Mouse (Mus musculus): ENCODE data around the gene Anapc10. TPM values are rescaled to one million over a fixed set of nuclear protein-coding genes. Genes with fewer than 3 reads are reported as not detected.
"Not testable (repeated sequence)": the region's sequence is repeated elsewhere in the genome, so short reads cannot be mapped to it uniquely, and the experiment has no call there.

Anapc10 gene
- 38.3 and 42.5 TPM in 2 replicates for polyA plus RNA-seq (2016; fragmentation: Nextera tagmentation; extraction: Ambion mirVana)

DNA sequence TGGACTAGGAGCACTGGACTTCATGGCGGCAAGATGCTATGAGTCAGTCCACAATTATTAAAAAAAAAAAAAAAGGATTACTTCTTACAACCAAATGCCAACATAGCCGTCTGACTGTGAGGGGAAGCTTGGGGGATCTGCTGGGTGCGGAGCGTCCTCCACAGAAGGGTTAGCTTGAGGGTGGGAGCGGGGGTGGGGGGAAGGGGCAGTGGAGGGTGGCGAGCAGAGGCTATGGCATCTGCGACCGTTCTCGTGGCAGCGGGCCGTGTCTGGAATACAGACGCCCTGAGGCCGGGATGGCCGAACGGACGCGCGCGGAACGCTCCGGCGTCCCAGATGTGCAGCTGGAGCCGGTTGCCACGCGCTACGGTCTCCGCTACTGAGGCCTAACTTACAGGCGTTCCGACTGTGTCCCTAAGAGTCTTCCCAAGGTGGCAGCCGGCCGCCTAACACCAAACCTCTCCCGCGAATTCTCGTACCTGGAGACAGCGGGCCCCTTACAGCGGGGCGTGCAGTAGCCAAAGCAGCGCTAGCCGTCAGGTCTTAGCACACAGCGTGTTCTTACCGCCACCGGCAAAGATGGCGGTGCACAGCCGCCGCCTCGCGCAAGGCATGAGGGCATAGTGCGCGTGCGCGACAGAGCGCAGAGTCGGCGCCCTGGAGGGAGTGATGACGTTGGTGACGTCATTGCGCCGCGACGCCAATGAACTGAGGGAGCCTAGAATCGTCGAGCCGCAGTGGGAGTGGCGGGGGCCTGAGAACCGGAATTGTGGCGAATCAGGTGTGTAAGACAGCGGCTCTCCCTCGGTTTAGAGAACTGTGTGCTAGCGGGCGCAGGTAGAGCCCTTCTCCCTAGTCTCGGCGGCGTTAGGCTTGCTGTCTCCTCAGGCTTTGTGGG lies at the start of gene Anapc10, which contains the start of gene Abce1:
Gene Anapc10 (plus strand): TSS at position 757 of the 898 bp plus-strand sequence.
Gene Abce1 (minus strand): TSS at position 677 of the 898 bp plus-strand sequence.
- Histone ChIP-seq H3K27ac (peak within 1 kb of the TSS; percentile 92), H3K4me1 (peaks cover 12% of the 10 kb centered on the region), H3K9me3 (replicated peaks) (no peaks in the 10 kb centered on the region), H3K27me3 (ENCODE audit: low read depth, poor library complexity, severe bottlenecking) (no peaks in the 10 kb centered on the region), H3K36me3 (peaks cover 32% of the 10 kb centered on the region), H3K4me3 (peak within 1 kb of the TSS; percentile 79)
- WGBS: under 1% methylated on average over 73 of the region's 73 CpGs
- DNase-seq (ENCODE audit: low spot score): peak; percentile 99

DNA sequence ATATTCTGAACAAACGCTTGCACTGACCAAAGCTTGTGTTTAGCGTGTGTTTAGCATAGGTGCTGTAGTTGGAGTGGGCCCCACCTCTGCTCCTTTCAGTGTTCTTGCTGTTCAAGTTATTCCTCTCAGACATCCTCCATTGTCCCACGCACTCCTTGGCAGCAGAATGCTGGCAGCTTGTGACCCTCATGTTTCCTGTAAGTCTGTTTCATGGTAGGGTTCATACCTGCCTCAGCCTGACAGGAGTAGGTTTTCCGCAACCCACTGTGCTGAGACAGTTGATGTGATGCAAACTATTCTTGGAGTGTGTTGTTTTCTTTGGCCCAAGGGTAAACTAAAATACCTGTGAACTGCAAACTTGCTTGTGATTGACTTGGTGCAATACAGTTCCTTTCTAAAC lies 35.2 kb upstream of the Anapc10 start:
- Histone ChIP-seq H3K36me3 (peaks cover 66% of the 10 kb centered on the region), H3K27me3 (ENCODE audit: low read depth, poor library complexity, severe bottlenecking) (no peaks in the 10 kb centered on the region), H3K4me1 (peaks cover 11% of the 10 kb centered on the region), H3K4me3 (no peak overlapping the region), H3K27ac (no peak overlapping the region), H3K9me3 (replicated peaks) (no peaks in the 10 kb centered on the region)
- 87% methylated on average over 4 of the region's 4 CpGs for WGBS
- no peak for DNase-seq (ENCODE audit: low spot score)

DNA sequence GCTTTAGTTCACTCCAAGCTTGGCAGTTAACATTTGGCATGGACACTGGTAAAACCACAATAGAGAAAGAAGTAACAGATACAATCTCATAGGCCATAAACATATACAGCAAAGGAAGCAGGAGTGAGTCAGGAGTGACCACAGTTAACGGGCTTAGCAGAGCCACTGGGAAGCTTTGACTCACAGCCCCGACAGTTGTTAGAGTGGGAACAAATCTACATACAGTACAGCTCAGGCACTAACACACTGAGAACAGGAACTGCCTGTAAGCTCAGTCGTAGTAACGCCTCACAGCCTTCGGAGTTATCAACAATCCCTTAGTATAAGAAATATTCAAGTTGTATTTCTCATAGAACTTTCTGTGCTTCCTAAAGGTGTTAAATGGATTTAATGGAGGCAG lies 32.6 kb upstream of the Anapc10 start:
- DNase-seq (ENCODE audit: low spot score): no peak
- no peak overlapping the region for H3K27ac ChIP-seq
- WGBS: 67% methylated on average over 5 of the region's 5 CpGs
- H3K27me3 ChIP-seq (ENCODE audit: low read depth, poor library complexity, severe bottlenecking): no peaks in the 10 kb centered on the region
- H3K4me3 ChIP-seq: no peak overlapping the region
- peaks cover 66% of the 10 kb centered on the region for H3K36me3 ChIP-seq
- no peaks in the 10 kb centered on the region for H3K9me3 ChIP-seq (replicated peaks)
- peaks cover 11% of the 10 kb centered on the region for H3K4me1 ChIP-seq

DNA sequence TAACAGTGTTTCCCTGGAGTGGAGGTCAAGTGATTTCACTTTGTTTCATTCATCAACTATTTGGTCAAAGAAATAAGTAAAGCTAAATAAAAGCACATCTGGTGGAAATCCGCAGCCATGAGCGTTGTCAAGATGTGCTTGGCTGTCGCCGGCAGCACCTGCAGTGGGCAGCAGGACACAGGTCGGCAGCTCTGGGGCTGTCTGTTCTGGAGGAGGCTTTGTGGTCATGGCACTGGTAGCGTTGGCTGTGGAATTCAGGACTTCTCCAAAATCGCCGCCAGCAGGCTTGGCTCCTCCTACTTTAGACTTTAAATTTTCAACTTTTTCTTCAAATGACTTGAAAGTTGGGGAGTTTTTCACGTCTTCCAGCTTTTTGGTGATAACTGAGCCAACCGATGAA lies 31.5 kb upstream of the Anapc10 start:
- Histone ChIP-seq H3K36me3 (peaks cover 66% of the 10 kb centered on the region), H3K4me3 (peak overlapping the region; percentile 44), H3K4me1 (peaks cover 11% of the 10 kb centered on the region)
- not testable (repeated sequence) for H3K27me3 ChIP-seq (ENCODE audit: low read depth, poor library complexity, severe bottlenecking); DNase-seq (ENCODE audit: low spot score); H3K27ac ChIP-seq; H3K9me3 ChIP-seq (replicated peaks)
- 54% methylated on average over 10 of the region's 10 CpGs for WGBS

DNA sequence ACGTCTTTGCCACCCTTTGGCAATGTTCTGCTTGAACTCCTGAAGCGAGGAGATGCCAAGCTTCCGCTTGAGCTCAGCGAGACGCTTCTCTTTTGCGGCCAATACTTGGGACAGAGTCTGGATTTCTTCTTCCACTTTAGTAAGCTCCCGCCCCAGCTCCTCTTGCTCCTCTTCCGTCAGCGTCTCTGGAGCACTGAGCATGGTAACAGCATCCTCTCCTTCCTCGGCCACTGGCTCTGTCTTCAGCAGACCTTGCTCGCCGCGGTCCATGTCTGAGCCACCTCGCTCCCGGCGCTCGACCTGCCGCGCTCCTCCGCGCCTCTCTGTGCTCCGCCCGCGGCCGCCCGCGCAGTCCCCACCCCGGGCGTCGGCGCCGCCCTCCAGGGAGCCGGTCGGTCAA lies 31.1 kb upstream of the Anapc10 start:
- DNase-seq (ENCODE audit: low spot score): peak; percentile 40
- H3K4me1 ChIP-seq: peaks cover 11% of the 10 kb centered on the region
- WGBS: 12% methylated on average over 34 of the region's 34 CpGs
- H3K36me3 ChIP-seq: peaks cover 66% of the 10 kb centered on the region
- no peaks in the 10 kb centered on the region for H3K27me3 ChIP-seq (ENCODE audit: low read depth, poor library complexity, severe bottlenecking)
- H3K9me3 ChIP-seq (replicated peaks): no peaks in the 10 kb centered on the region
- H3K27ac ChIP-seq: no peak overlapping the region
- peak overlapping the region; percentile 44 for H3K4me3 ChIP-seq

DNA sequence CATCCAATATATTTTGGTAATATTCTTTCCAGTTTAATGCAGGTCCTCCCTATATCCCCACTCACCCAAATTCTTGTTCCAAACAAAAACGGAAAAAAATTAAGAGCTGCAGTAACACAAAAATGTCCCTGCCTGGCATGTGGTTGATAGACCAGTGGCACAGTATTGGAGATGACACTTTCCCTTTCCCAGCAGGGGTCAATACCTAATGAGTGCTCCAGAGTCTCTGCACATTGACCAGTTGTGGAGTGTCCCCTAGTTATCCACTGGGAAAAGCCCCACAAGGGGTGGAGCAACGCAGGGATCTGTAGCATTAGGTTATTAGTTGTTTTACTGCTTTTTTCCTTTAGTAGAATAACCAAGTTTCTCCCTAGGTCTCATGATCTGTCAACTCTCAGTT lies 30.7 kb upstream of the Anapc10 start:
- Histone ChIP-seq H3K4me1 (peaks cover 11% of the 10 kb centered on the region), H3K27me3 (ENCODE audit: low read depth, poor library complexity, severe bottlenecking) (no peaks in the 10 kb centered on the region), H3K36me3 (peaks cover 67% of the 10 kb centered on the region), H3K9me3 (replicated peaks) (no peaks in the 10 kb centered on the region), H3K27ac (no peak overlapping the region), H3K4me3 (peak overlapping the region; percentile 44)
- 45% methylated on average over 2 of the region's 2 CpGs for WGBS
- DNase-seq (ENCODE audit: low spot score): no peak

DNA sequence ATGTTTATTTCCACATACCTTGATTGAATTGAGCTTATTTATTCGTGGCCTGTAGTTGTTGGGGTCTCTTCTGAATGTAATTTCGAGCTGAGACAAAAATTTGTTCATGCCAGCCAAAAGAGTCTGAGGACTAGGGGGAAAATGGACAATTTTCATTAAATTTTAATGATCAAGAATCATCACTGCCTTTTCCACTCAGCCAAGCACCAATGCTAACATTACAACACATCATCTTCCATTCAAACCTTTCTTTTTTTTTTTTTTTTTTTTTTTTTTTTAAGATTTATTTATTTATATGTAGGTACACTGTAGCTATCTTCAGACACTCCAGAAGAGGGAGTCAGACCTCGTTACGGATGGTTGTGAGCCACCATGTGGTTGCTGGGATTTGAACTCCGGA lies 25.7 kb upstream of the Anapc10 start:
- not testable (repeated sequence) for H3K4me1 ChIP-seq; DNase-seq (ENCODE audit: low spot score); H3K27ac ChIP-seq; H3K4me3 ChIP-seq; H3K27me3 ChIP-seq (ENCODE audit: low read depth, poor library complexity, severe bottlenecking); H3K9me3 ChIP-seq (replicated peaks)
- peaks cover 99% of the 10 kb centered on the region for H3K36me3 ChIP-seq
- WGBS: 95% methylated on average over 5 of the region's 5 CpGs

DNA sequence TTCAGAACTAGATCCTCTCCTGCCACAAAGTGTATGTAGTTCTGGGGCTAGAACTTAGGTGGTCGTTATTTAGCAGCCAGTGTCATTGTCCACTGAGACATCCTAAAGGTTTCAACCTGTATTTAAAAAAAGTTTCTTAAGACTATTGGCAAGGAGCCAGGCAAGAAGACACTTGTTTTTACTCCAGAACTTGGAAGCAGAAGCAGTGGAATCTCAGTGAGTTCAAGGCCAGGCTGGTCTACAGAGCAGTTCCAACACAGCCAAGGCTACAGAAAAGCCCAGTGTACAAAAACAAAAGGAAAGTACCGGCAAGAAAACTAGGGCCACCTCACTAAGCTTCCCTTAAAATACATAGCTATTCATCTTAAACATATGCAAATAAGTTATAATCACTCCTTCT lies 19.1 kb upstream of the Anapc10 start:
- no peaks in the 10 kb centered on the region for H3K27me3 ChIP-seq (ENCODE audit: low read depth, poor library complexity, severe bottlenecking)
- no peak for DNase-seq (ENCODE audit: low spot score)
- H3K9me3 ChIP-seq (replicated peaks): no peaks in the 10 kb centered on the region
- no peaks in the 10 kb centered on the region for H3K4me1 ChIP-seq
- no peak overlapping the region for H3K27ac ChIP-seq
- WGBS: 91% methylated on average over 2 of the region's 2 CpGs
- H3K4me3 ChIP-seq: no peak overlapping the region
- H3K36me3 ChIP-seq: peaks cover 99% of the 10 kb centered on the region

DNA sequence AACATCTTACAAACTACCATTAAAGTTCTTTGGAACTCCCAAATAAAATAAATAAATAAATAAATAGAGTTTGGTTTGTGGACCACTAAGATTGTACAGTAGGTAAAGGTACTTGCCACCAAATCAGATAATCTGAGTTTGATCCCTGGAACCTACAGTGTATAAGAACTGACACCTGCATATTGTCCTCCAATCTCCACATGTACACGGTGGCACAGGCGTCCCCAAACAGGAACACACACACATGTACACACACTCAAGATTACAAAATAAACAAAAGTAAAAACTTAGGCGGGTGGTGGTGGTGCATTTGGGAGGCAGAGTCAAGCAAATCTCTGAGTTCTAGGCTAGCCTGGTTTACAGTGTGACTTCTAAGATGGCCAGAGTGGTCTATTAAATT lies 4.9 kb upstream of the Anapc10 start:
- Histone ChIP-seq H3K27ac (no peak overlapping the region), H3K4me3 (no peak overlapping the region), H3K9me3 (replicated peaks) (no peaks in the 10 kb centered on the region), H3K27me3 (ENCODE audit: low read depth, poor library complexity, severe bottlenecking) (no peaks in the 10 kb centered on the region), H3K4me1 (peaks cover 6% of the 10 kb centered on the region; the same call in 1 of the 2 replicates), H3K36me3 (peaks cover 65% of the 10 kb centered on the region)
- 92% methylated on average over 3 of the region's 3 CpGs for WGBS
- no peak for DNase-seq (ENCODE audit: low spot score)

DNA sequence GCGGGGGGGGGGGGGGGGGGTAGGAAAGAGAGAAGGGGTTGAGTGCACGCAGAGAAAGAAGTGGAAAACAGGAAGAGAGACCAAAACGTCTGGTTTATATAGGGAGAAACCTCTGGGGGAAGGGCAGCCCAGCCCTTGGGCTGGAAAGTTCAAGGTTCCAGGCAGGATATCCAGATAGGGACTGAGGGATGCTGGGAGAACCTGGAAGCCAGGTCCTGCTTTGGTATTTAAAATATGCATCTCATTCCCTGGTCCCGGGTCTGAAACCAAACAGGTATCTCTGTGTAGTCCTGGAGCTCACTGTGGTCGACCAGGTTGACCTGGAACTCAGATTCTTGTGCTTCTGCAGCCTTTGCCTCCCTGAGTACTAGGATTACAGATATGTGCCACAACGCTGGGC lies 1.1 kb downstream of the Anapc10 start:
- no peak for DNase-seq (ENCODE audit: low spot score)
- Histone ChIP-seq H3K27ac (no peak overlapping the region), H3K36me3 (peaks cover 25% of the 10 kb centered on the region), H3K4me3 (peak overlapping the region; percentile 79), H3K9me3 (replicated peaks) (no peaks in the 10 kb centered on the region), H3K27me3 (ENCODE audit: low read depth, poor library complexity, severe bottlenecking) (no peaks in the 10 kb centered on the region), H3K4me1 (peaks cover 12% of the 10 kb centered on the region)
- 64% methylated on average over 4 of the region's 6 CpGs for WGBS

DNA sequence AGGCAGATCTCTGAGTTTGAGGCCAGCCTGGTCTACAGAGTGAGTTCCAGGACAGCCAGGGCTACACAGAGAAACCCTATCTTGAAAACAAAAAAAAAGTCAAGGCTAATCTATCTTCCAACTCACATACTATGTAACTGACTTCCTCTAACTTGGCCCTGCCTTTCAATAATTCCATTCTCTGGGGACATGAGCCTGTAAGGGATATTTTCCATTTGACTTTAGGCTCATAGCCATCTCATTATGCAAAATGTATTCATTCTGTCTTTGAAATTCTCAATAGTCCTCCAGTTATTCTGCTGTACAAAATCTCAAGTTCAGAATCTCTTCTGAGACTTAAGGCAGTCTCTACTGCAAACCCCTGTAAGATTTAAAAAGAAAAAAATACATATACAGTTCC lies 9.9 kb downstream of the Anapc10 start:
- H3K27me3 ChIP-seq (ENCODE audit: low read depth, poor library complexity, severe bottlenecking): no peaks in the 10 kb centered on the region
- H3K4me3 ChIP-seq: no peak overlapping the region
- H3K4me1 ChIP-seq: 0 out of 2 replicates have a peak, but pooled peaks cover 3% of the 10 kb centered on the region
- no peak overlapping the region for H3K27ac ChIP-seq
- peaks cover 47% of the 10 kb centered on the region for H3K36me3 ChIP-seq
- DNase-seq (ENCODE audit: low spot score): no peak
- no peaks in the 10 kb centered on the region for H3K9me3 ChIP-seq (replicated peaks)

DNA sequence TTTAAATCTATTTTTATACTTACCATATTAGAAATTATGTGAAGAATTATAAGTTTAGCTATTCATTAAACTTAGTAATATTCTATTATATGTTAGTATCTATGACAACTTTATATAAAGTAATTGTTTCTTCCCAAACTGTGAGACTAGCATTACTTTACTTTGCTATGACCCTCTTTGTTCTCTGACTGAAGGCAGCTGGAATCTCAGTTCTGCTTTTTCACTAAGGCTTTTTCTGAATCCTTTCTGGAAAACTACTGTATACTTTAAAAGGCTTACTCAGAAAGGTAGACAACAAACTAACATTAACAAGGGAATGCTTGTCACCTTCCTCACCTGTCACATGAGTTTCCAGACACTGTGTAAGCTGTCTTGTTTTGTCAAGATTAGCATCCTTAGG lies 11.7 kb downstream of the Anapc10 start:
- Histone ChIP-seq H3K4me3 (no peak overlapping the region), H3K36me3 (peaks cover 43% of the 10 kb centered on the region), H3K9me3 (replicated peaks) (no peaks in the 10 kb centered on the region), H3K4me1 (0 out of 2 replicates have a peak, but pooled peaks cover 3% of the 10 kb centered on the region), H3K27ac (no peak overlapping the region), H3K27me3 (ENCODE audit: low read depth, poor library complexity, severe bottlenecking) (no peaks in the 10 kb centered on the region)
- DNase-seq (ENCODE audit: low spot score): no peak

DNA sequence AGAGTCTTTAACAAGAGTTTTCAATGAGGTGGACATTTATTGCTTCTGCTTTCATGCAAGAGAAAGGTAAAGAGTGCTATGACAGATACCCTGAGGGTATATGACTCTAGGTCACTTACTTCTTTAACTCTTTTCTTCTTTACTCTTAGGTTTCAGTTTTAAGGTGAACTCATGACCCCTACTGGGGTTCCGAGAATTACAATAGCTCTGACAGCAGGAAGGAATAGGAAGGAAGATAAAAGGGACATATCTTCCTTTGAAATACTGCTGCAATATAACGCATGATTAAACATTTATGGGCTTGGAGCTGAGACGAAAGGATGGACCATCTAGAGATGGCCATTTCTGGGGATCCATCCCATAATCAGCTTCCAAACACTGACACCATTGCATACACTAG lies 13.0 kb downstream of the Anapc10 start:
- WGBS: 75% methylated on average over 3 of the region's 3 CpGs
- H3K27me3 ChIP-seq (ENCODE audit: low read depth, poor library complexity, severe bottlenecking): no peaks in the 10 kb centered on the region
- peaks cover 47% of the 10 kb centered on the region for H3K36me3 ChIP-seq
- H3K4me1 ChIP-seq: 0 out of 2 replicates have a peak, but pooled peaks cover 3% of the 10 kb centered on the region
- DNase-seq (ENCODE audit: low spot score): no peak
- H3K9me3 ChIP-seq (replicated peaks): no peaks in the 10 kb centered on the region
- H3K27ac ChIP-seq: no peak overlapping the region
- H3K4me3 ChIP-seq: no peak overlapping the region
